Mouse (Mus musculus): ENCODE data around the gene Slc25a45. TPM values are rescaled to one million over a fixed set of nuclear protein-coding genes. Genes with fewer than 3 reads are reported as not detected.

Gene Slc25a45
- polyA plus RNA-seq, 1 experiment: 24.6 TPM

DNA sequence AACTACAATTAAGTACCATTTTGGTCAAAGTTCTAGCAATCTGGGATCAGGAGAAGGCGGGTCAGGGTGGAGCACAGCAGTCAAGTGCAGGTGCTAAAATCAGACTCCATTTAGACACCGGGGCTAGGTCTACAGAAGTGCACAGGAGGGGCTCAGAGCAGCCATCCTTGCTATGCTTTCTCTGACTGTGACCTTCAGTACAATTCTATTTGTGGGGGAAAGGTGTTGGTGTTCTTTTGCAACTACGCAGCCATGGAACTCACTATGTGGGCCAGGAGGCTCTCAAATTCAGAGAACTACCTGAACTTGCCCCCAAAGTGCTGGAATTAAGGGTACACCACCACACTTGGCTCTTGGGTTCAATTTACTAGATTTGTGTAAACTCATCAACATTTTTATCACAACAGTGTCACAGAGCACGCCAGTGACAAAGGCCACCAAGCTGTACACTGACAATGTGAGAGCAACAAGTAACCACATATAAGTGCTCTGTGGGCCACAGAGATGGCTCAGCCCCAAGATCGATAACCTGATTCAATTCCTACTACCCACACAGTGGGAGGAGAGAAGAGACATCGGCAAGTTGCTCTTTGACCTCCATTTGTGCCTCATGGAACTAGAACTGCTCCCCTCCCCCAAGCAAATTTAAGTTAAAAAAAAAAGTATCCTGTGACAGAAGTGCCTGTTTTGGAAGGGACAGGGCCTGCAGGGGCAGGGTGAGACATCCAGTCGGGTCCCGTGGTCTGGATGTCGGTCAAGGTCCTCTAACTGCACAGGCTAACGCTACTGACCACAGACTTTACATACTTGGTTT, 44.1 kb upstream of the Slc25a45 start:
- Histone ChIP-seq H3K4me3 (replicated peaks; ENCODE audit: control insufficient read depth, low read depth, low read length) (no peak overlapping the region), H3K4me1 (ENCODE audit: control insufficient read depth, insufficient read depth, low read length) (no peaks in the 10 kb centered on the region), H3K27ac (ENCODE audit: control insufficient read depth, insufficient read depth, low read depth, low read length, poor library complexity) (no peak overlapping the region)
- WGBS: 76% methylated on average over 10 of the region's 10 CpGs
- TF ChIP-seq CTCF (IDR thresholded peaks at IDR 0.05; ENCODE audit: control insufficient read depth, insufficient read depth, low read length) (no peak), POLR2A (IDR thresholded peaks at IDR 0.05; ENCODE audit: borderline replicate concordance, control insufficient read depth, low read depth, low read length) (no peak)

DNA sequence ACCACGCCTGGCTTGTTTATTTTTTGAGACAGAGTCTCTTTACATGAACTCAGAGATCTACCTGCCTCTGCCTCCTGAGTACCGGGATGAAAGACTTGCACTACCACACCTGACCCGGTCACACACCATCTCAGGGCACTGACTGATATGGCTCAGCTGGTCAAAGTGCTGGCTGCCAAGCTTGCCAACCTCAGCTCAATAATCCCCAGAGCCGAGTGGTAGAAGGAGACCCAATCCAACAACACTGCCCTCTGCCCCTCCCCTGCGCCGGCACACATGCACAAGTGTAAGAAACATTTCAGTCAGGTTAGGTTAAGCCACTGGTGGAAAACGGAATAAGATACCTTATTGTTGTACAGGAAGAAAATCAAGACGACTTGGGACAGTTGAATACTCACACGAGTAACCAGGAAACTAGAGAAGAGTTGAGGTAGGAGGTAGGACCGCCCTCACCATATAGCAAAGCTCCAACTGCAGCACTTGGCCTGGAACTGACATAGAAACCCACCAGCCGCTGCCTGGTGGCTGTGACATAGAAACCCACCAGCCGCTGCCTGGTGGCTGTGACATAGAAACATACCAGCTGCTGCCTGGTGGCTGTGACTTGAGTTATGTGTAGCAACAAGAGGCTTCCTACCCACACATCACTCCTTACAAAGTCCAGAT, 43.2 kb upstream of the Slc25a45 start:
- no peak overlapping the region for H3K4me3 ChIP-seq (replicated peaks; ENCODE audit: control insufficient read depth, low read depth, low read length)
- no peaks in the 10 kb centered on the region; the same call in 1 of the 2 replicates for H3K4me1 ChIP-seq (ENCODE audit: control insufficient read depth, insufficient read depth, low read length)
- TF ChIP-seq POLR2A (IDR thresholded peaks at IDR 0.05; ENCODE audit: borderline replicate concordance, control insufficient read depth, low read depth, low read length): no peak
- TF ChIP-seq CTCF (IDR thresholded peaks at IDR 0.05; ENCODE audit: control insufficient read depth, insufficient read depth, low read length): no peak
- no peak overlapping the region for H3K27ac ChIP-seq (ENCODE audit: control insufficient read depth, insufficient read depth, low read depth, low read length, poor library complexity)
- WGBS: 85% methylated on average over 12 of the region's 12 CpGs

DNA sequence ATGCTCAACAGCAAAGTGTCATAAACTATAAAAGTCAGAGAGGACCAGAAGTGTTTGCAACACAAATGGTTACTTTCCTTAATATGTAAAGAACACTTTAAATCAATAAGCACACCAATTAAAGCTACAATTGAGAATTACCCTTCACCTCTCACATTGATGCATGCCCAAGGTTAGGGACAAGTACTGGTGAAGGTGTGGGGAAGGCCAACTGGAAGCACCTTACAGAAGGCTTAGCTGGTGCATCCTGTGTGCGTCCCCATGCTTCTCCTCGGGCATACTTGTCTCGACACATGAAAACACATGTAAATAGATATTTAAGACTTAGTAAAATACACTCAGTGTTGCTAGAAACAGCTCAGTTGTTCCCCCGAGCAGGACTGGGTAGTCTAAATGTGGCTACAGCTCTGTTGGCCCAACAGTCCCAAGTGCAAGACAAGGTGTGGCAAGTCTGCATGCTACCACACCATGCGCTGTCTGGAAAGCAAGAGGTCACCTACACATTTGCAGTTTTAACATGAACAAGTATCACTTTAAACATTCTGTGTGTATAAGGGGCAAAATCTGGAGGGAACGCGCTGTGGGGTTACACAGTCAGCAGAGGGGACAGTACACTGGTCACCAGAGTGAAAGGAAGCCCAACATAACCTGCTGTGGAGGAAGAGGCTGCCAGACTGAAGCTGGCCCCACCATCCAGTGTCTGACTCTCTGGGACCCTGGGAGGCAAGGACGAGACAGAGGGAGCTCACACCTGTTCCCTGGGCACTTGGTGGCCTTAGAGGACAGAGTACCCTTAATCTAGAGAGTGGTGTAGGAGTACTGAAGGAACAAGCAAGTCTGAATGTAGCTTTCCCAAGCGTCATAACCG, 42.3 kb upstream of the Slc25a45 start:
- Histone ChIP-seq H3K27ac (ENCODE audit: control insufficient read depth, insufficient read depth, low read depth, low read length, poor library complexity) (no peak overlapping the region), H3K4me1 (ENCODE audit: control insufficient read depth, insufficient read depth, low read length) (no peaks in the 10 kb centered on the region; the same call in 1 of the 2 replicates), H3K4me3 (replicated peaks; ENCODE audit: control insufficient read depth, low read depth, low read length) (no peak overlapping the region)
- WGBS: 89% methylated on average over 10 of the region's 10 CpGs
- TF ChIP-seq POLR2A (IDR thresholded peaks at IDR 0.05; ENCODE audit: borderline replicate concordance, control insufficient read depth, low read depth, low read length): no peak
- no peak for TF ChIP-seq CTCF (IDR thresholded peaks at IDR 0.05; ENCODE audit: control insufficient read depth, insufficient read depth, low read length)

DNA sequence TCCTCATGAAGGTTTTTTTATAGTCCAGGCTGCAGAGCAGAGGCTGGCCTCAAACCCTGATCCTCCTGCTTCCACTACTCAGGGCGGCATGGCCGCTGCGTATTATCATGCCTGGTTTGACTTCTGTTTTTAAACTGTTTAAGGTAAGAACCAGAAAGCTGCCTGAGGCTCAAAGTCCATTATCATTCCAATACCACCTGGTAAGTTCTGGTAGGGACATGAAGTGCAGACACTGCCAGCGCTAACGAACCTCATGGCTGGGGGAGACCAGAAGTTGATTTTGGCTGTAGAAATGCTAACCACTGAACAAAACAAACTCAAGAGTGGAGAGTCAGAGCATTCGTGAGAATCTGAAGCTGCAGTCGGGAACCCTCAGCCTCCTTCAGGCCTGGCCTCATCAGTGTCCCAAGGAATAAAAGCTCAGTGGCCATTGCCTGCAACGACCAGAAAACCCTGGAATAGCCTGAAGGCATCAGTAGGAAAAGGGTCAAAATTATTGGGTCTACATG, 41.6 kb upstream of the Slc25a45 start:
- WGBS: 78% methylated on average over 8 of the region's 8 CpGs
- no peaks in the 10 kb centered on the region; the same call in 1 of the 2 replicates for H3K4me1 ChIP-seq (ENCODE audit: control insufficient read depth, insufficient read depth, low read length)
- H3K27ac ChIP-seq (ENCODE audit: control insufficient read depth, insufficient read depth, low read depth, low read length, poor library complexity): no peak overlapping the region
- TF ChIP-seq POLR2A (IDR thresholded peaks at IDR 0.05; ENCODE audit: borderline replicate concordance, control insufficient read depth, low read depth, low read length) (no peak), CTCF (IDR thresholded peaks at IDR 0.05; ENCODE audit: control insufficient read depth, insufficient read depth, low read length) (no peak)
- H3K4me3 ChIP-seq (replicated peaks; ENCODE audit: control insufficient read depth, low read depth, low read length): no peak overlapping the region

DNA sequence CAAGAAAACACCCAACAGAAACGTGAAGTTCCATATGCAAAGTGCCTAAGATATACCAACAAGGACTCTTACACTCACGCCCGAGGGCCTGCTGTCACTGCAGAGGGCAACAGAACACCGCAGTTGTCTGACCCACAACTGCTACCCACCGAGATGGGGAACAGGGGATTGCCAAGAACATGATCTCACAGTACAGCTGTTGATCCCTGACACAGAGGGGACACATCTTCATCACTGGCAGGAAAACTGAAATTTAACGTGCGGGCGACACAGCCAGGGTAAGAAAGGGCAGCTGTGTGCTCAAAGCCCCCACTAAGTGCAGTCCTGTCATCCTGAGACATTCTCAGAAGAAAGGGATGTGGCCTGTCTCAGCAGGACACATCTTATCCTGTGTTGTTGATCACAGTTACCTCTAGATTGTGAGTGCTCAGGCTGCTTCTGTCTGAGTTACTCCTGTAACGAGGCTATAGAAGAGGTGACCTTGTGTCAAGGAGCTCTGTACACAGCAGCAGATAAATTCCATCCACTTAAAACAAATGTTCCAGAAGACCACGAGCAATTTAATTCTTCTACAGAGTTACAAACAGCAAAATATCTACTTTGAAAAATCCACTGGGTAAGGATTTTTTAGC, 40.6 kb upstream of the Slc25a45 start:
- Histone ChIP-seq H3K27ac (ENCODE audit: control insufficient read depth, insufficient read depth, low read depth, low read length, poor library complexity) (no peak overlapping the region), H3K4me1 (ENCODE audit: control insufficient read depth, insufficient read depth, low read length) (peaks cover 1% of the 10 kb centered on the region; the same call in 1 of the 2 replicates)

DNA sequence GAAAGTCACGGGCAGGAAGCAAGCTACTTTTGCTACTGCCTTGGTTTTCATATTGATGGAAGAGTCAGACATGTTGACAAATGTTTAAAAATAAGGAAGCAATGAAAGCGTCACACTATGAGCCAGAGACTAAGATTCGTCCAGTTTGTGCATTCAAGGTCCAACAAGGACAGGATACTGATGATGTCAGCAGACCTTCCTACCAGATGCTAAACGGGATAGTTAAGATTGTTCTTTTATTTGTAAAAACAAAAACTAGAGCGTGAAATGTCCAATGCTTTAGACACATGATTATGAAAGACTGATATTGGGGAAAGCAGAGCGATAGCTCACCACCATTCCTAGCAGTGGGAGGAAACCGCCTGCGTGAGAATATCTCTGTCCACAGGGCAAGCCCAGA, 40.0 kb upstream of the Slc25a45 start:
- H3K4me1 ChIP-seq (ENCODE audit: control insufficient read depth, insufficient read depth, low read length): peaks cover 2% of the 10 kb centered on the region; the same call in 1 of the 2 replicates
- no peak overlapping the region for H3K4me3 ChIP-seq (replicated peaks; ENCODE audit: control insufficient read depth, low read depth, low read length)
- TF ChIP-seq POLR2A (IDR thresholded peaks at IDR 0.05; ENCODE audit: borderline replicate concordance, control insufficient read depth, low read depth, low read length): no peak
- no peak for TF ChIP-seq CTCF (IDR thresholded peaks at IDR 0.05; ENCODE audit: control insufficient read depth, insufficient read depth, low read length)
- H3K27ac ChIP-seq (ENCODE audit: control insufficient read depth, insufficient read depth, low read depth, low read length, poor library complexity): no peak overlapping the region
- 60% methylated on average over 8 of the region's 8 CpGs for WGBS

More for the DNA sequence above, 40.6 kb upstream of the Slc25a45 start:
- no peak overlapping the region for H3K4me3 ChIP-seq (replicated peaks; ENCODE audit: control insufficient read depth, low read depth, low read length)
- TF ChIP-seq POLR2A (IDR thresholded peaks at IDR 0.05; ENCODE audit: borderline replicate concordance, control insufficient read depth, low read depth, low read length) (no peak), CTCF (IDR thresholded peaks at IDR 0.05; ENCODE audit: control insufficient read depth, insufficient read depth, low read length) (no peak)
- WGBS: 81% methylated on average over 10 of the region's 10 CpGs

DNA sequence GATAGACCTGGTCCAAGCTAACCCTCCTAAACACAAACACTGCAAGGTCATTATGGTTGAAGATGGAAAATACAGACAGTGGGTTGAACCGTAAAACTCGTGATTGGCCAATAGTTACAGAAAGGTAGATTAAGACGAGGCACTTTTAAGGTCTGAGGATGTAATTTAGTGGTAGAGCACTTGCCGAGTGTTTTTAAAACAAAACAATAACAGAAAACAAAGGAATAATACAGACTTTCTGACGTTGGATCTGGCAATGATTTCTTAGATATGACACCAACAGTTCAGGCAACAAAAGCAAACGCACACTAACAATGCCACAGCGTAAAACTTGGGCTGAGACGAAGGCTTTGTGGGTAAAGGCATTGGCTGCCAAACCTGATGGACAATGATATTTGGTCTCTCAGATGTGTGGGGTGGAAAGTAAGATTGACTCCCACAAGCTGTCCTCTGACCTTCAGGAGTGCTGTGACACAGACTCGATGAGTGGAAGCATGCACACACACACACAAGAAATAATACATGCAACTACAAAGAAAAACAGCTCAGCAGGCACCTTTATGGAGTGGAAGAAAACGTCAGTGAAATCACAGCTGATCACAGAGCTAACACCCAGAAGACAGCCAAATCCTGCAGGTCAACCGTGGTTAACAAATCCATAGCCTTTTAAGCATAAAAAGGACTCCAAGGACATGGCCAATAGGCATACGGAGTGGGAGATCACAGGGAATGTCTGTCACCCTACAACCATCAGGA, 39.3 kb upstream of the Slc25a45 start:
- Histone ChIP-seq H3K4me1 (ENCODE audit: control insufficient read depth, insufficient read depth, low read length) (peaks cover 2% of the 10 kb centered on the region; the same call in 1 of the 2 replicates), H3K4me3 (replicated peaks; ENCODE audit: control insufficient read depth, low read depth, low read length) (no peak overlapping the region), H3K27ac (ENCODE audit: control insufficient read depth, insufficient read depth, low read depth, low read length, poor library complexity) (no peak overlapping the region)
- no peak for TF ChIP-seq CTCF (IDR thresholded peaks at IDR 0.05; ENCODE audit: control insufficient read depth, insufficient read depth, low read length)
- no peak for TF ChIP-seq POLR2A (IDR thresholded peaks at IDR 0.05; ENCODE audit: borderline replicate concordance, control insufficient read depth, low read depth, low read length)
- whole genome bisulfite sequencing: 76% methylated on average over 12 of the region's 12 CpGs
